Mouse (Mus musculus) lung, postnatal 0 days (tissue): Measurements from ENCODE around the gene Nipal4.

Experiments used
- CTCF ChIP-seq: IDR thresholded peaks from 2 replicates; pipeline ENCODE4 v1.5.1; 2016; ENCODE audit warnings: antibody characterized with exemption, mild to moderate bottlenecking
- EP300 ChIP-seq: IDR thresholded peaks from 2 replicates; pipeline ENCODE4 v1.6.1; 2016; ENCODE audit warnings: antibody characterized with exemption, mild to moderate bottlenecking, control low read depth

- TF ChIP-seq CTCF (peak; percentile 86), EP300 (no peak; the same call in 1 of the 2 replicates)
These were observed 37.8 kb downstream of the Nipal4 start for GRCm38 (mm10) chr11:46128548-46128945.
